Mouse (Mus musculus): ENCODE measurements around the gene Acadvl.

GRCm38 (mm10) chr11:69997070-69997509 is 18.1 kb downstream of the Acadvl start:
- TF ChIP-seq CTCF (IDR thresholded peaks at IDR 0.05; ENCODE audit: low read depth) (no peak), EP300 (IDR thresholded peaks at IDR 0.05; ENCODE audit: low read depth) (no peak)
